Mouse (Mus musculus) lung, adult 18-20 months (tissue): ENCODE measurements around the gene Snx27.
A peak's percentile ranks its signal among the peaks of the same experiment; 100 is the strongest.

Experiments
- DNase-seq, 2 experiments: peaks; one replicate each; pipeline ENCODE4 v3.0.0; 2022; ENCODE audit warnings: mixed read lengths in 2 of 2

Snx27 gene

DNA sequence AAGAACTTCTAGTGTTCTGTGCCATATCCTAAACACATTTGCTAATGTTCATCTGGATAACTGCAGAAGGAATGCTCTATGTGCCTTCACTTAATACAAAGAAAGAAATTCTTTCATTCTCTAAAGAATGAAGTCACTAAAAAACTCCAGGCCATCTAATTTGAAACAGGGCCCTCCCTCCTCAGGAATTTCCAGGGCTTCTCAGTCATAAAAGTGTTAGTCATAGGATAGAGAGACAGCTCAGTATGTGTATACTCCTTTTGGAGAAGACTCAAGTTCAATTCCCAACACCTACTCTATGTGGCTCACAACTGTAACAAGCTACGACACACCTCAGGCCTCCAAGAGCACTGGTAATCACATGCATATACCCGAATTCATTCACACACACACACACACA is 17.0 kb downstream of the Snx27 start:
- DNase-seq = no peak

DNA sequence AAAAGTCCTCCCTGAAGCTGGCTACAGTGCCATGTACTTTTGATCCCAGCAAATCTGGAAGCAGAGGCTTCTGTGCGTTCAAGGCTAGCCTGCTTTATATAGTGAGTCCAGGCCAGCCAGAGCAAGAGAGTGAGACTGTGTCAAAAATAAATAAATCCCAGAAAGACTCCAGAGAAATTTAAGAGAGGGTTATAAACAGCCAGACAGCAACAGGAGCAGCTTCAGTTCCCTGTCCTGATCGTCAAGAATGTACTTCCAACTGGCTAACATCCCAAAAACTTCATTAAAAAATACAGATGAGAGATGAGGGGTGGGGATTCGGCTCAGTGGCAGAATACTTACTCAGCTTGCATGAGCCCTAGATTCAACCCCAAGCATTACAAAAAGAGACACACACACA is 17.4 kb downstream of the Snx27 start:
- no peak for DNase-seq

DNA sequence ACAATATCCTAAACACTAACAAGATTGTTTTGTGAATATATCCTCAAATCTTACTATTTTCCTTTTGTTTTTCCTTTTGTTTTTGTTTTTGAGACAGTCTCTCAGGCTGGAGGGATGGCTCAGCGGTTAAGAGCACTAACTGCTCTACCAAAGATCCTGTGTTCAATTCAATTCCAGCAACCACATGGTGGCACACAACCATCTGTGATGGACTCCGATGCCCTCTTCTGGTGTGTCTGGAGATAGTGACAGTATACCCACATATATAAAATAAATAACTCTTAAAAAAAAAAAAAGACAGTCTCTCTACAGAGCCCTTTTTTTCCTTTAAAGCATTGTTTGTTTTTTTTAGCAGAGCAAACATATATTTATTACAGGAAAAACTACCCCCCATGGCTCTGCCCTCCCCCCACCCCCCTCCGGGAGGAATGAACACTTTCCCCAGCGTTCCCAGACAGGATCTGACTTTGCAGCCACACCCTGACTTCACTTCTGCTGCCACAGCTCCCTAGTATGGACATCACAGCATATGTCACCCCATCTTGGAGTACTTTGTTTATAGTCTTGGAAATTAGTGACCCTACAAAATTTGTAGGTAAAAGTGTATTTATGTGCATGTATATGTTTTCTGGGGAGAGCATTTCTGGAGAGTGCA is 18.0 kb downstream of the Snx27 start:
- DNase-seq = no peak

DNA sequence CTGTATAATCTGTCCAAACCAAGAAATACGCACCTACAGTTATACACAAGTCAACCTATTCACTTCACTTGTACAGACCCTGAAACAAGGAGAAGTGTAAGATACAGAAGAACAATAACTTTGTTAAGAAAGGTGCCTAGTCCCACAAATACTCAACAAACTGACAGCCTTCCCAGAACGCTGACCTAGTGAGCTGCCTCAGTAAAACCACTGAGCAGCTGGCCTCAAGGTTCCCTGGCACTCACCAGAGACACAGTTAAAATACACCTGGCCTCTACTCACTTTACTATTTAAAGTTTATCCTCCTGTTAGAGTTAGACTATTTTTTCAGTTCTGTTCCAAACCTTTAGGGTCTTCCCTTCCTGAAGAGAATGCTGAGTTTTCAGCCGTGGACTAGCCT is 19.4 kb downstream of the Snx27 start:
- no peak for DNase-seq

DNA sequence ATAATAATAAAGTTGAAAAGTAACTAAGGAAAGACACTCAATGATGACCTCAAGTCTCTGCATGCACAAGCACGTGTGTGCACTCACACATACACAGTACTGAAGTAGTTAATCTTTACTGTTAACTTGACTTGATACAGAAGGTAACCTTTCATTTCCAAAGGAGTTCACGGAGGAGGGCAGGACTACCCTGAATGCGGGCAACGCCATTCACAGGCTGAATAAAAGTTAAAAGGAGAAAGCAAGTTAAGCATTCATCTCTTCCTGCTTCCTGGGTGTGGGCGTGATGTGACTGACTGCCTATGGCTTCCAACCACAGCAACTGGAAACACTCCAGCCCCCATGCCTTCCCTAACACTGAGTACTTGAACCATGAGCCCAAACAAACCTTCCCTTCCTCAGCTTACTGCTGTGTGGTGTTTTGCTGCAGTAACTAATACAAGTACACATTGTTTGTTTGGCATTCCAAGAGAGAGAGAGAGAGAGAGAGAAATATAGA is 22.5 kb downstream of the Snx27 start:
- no peak for DNase-seq

DNA sequence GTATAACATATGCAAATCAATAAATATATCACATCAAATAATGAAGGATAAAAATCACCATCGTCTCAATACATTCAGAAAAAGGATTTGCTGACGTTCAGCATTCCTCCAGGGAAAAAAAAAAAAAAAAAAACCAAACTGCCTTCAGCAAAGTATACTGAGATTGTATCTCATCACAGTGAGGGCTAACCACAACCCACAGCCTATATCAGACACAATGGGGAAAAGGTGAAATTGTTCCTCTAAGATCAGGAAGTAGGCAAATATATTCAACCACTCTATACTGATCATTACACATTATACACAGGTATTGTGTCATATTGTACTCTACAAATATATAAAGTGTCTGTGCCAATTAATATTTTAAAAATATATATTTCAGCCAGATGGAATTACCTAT is 33.5 kb downstream of the Snx27 start:
- no peak for DNase-seq

DNA sequence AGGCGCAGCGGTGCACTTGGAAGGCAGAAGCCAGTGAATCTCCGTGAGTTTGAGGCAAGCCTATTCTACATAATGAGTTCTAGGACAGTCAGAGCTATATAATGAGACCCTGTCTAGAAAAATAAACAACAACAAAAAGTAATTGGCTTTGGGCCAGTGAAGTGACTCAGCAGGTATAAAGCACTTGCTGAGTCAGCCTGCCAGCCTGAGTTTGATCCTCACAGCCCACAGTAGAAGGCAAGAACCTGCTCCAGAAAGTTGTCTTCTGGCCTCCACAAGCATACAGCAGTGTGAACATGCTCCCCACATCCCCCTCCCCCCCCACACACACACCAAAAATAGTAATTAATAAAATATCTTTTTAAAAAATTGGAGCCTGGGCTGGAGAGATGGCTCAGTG is 45.3 kb downstream of the Snx27 start:
- DNase-seq = no peak

DNA sequence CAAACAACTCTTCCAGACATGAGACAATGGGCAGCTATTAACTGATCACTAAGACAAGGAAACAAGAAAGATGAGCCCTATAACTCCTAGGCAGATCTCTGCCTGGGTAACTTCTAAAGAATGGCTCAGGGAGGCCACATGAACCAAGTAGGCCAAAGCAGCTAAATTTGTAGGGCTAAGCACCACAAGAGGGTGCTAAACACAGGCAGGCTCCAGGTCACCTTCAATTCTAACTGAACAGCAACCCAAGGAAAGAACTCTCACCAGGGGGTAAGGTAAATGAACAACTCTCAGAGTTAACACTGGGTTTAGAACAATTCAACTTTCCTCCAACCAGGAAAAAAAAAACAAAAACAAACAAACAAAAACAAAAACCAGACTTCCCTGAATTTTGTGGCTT is 48.5 kb downstream of the Snx27 start:
- DNase-seq = peak; percentile 40 to 57

DNA sequence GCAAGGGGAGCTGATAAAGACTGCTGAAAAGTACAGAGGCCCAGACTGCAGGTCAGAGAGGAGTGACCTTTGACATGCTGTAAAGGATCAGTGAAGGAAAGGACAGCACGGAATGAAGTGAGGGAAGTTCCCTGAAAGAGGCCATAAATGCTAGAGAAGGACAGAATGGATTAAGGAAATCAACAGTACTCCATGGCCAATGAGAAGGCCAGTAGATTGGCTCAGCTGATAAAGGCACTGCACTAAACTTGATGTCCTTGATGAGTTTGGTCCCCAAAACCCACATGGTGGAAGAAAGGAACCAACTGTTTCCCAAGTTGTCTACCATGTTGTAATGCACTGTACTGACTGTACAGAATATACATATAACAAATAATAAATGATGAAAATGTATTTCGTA is 55.8 kb downstream of the Snx27 start:
- no peak for DNase-seq

DNA sequence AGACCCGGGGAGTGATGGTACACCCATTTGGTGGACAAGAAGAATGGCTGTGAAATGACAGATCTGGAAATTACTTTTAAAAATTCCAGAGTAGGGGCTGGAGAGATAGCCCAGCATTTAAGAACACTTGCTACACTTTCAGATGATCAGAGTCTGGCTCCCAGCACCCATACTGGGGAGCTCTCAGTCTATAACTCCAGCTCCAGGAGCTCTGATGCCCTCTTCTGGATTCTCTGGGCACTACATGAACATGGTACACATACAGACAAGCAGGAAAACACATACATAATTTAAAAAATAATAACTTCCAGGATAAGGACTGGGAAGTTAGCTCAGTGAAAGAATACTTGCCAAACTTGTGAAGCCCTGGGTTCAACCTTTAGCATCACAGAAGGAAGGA is 75.9 kb downstream of the Snx27 start:
- DNase-seq = no peak

DNA sequence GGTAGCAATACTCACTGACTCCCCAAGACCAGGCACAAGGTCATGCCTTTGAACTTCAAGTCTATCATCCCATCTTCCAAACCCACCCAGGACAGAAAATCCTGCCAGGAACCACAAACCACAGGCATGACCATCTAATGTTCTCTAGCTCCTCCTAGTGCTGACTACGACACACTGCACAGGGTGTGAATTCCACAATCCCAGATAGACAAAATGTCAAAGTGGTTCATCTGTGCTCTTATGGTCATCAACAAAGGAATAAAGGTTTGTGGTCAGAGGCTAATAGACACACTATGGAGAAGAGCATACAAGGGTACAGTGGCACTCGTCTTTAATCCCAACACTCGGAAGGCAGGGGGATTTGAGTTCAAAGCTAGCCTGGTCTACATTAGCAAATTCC is 80.3 kb downstream of the Snx27 start:
- DNase-seq = peak in 1 of 2 experiments; percentile 30

DNA sequence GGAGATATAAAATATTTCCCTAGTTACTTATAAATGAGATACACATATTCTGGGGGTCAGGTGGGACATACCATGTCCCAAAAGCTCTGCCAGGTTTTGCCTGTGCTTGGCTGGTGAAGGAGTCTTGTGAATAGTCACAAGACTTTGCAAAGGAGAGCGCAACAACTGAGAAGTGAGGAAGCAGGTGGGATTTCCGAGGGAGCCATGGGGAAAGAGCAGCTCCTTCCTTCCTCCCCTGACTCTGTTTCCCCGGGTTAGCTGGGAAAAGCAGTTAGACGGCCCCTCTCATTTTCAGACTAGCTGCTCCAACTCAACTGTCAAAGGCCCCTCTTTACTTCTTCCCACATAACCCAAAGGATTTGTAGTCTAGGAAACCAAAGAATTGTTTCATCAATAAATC is 85.4 kb downstream of the Snx27 start:
- no peak for DNase-seq

DNA sequence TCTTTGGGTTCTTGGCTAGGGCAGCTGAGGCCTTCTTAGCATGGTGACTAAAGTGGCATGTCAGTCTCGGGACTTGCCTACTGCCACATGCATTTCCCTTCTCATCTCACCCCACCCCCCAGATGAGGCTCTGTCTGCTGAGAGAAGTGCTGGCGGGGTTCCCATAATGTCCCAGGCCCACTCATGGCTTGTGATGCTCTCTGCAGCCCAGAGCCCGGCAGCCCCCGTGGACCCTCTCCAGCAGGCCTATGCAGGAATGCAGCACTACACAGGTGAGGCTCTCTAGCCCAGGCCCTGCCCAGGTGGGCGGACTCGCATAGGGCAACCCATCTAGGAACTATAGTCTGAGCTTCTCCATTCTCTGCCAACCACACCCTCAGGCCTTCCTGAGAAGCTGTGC is 94.9 kb downstream of the Snx27 start:
- no peak for DNase-seq

DNA sequence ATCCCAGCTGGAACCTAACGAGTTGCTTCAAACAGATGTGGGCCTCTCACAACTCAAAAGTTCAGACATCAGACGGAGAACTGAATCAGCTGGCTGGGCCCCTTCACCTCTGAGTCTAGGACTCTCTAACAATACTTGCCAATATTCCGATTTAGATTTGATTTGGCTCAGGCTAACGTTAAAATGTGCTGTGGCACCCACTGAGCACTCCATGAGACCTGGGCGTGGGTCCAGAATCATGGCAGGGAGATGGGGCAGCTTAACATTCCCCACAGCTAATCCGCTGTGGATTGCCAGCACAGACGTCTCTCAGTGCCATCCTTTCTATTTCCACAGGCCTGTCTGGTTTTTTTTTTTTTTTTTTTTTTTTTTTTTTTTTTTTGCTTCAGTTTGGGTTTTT is 96.6 kb downstream of the Snx27 start:
- no peak for DNase-seq

DNA sequence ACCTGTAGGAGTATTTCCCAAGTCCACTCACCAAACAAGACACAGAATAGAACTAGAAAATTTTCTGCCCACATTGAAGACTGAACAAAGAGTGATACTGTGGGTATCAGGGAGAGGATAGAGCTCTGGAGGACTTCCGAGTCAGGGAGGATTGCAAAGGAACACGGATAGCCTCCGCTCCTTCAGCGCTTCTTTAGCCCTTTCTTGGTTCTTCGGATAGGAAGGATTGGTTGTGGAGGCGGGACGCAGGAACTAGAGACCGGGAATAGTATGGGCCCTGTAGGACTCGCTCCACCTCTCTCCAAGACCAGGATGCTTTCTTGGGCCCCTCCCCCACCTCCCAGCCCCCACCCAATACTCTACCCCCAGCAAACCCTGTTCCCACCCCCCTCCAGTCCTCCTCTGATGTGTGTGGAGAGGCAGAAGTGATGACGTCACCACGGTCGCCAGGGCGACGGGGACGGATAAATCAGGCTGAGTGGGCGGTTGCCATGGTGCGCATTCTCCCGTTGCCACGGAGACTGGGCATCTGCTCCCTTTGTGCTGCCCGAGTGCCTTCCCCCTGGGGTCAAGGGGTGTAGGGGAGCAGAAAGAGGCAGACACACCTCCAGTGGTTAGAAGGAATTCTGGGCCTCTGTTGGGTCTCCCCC is 98.6 kb downstream of the Snx27 start:
- DNase-seq = peak in 1 of 2 experiments; percentile 17

DNA sequence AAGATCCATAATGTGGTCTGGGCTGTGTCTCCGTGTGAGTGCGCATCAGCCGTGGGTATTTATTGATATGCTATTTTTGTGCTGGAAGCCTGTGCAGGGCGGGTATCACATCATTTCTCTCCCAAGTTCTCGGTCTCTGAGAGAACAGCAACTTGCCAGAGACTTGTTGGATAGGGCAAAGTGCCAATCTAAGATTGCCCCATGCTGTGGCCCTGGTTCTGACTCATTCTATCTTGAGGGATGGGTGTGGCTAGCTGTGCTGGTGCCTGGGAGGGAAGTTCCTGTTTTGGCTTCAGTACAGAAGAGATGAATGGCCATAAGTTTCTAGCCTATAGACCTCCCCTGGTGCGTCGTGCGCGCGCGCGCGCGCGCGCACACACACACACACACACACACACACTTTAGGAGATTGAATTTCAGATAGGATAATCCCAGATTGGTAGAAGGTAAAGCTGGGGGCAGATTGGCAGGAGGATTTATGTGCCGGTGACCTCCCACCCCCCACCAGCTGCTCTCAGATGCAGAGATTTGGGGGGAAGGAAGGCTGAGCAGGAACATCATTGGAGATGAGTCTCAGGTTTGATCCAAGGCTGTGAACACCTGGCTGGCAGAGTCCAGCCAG is 99.6 kb downstream of the Snx27 start:
- peak; percentile 67 to 77 for DNase-seq

DNA sequence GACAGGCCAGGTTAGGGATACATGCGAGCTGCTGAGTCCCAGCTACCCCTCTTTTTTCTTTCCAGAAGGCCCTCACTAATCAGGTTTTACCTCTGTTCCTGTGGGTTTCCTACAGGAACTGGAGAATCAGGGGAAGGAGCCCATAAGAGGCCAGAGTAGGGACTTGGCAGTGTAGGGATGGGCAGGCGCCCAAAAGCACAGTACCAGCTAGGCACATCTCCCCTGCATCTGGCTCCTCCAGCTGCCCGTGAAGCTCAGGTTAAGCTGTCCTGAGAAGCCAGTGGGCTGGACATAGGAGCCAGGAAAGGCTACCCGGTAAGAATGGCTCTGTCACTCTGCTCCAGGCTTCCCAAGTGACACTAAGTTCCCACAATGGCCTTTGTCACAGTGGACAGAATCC is 101.1 kb downstream of the Snx27 start:
- DNase-seq = no peak

DNA sequence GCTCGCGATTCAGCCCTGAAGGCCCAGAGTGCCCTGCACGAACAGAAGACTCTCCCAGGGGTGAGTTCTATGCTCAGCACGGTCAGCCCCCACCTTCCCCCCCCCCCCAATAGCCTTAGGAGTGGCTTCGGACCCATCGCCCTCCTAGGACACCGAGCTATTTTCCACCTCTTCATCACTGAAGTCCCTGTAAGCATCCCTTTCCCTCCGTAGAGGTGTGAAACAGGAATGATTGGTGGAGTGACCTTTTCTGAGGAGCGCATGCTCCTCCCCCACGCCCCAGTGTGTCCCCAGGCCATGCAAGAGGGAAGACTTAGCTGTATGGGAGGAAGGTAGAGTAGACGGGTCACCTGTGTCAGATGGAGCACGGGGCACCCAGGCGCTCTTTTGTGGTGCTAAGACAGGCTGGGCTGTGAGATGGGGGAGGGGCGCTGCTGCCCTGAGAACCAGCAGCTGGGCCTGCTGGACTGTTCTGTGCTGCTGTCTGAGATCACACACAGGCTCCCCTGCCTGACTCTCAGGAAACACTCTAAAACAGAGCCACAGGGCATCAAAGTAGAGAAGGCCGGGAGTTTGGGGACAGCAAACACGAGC is 102.1 kb downstream of the Snx27 start, which contains the start of gene Riiad1:
Gene Riiad1 (minus strand): TSS at position 51 of the 594 bp plus-strand sequence.
- no peak for DNase-seq

DNA sequence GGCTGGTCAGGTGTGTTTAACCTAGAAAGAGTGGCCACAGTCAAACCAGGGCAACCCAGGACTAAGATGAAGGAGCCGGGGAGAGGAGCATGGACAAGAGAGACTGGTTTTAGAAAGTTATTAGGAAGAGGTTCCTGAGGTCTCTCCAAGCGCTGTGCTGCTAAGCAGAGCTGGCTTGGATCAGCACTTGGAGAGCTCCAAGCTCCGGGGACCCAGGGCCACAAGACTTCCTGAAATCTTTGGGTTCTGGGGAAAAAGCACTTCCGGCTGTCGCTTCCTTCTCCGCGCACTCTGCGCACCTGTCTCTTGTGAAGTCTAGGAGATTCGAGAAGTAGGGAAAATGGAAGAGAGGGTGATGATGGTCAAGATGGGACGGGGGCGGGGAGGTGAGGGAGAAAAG is 103.0 kb downstream of the Snx27 start:
- DNase-seq = no peak

DNA sequence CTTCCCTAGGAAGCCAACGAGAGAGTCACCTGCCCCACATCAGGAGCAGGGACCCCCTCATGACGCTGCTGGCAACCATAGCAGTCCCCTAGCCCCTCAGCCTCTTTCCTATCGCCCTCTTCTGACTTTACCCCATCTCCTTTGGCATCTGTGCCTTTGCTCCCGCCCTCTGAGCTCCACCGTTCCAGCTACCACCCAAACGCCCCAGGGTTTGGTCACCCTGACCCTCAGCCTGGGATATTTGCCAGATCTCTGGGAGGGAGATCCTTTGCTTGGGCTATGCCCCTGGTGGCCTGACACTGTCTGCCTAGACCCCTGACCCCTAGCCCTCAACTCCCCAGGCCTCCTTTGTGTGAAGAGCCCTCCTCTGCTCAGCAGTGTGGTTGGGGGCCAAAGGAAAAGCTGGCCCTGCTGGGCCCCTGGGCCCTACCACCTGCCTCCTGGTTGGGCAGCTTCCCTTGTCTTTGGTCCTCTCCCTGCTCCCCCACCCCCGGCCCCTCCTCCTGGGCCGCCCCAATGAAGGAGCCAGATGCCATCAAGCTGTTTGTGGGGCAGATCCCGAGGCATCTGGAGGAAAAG is 103.8 kb downstream of the Snx27 start:
- no peak for DNase-seq

DNA sequence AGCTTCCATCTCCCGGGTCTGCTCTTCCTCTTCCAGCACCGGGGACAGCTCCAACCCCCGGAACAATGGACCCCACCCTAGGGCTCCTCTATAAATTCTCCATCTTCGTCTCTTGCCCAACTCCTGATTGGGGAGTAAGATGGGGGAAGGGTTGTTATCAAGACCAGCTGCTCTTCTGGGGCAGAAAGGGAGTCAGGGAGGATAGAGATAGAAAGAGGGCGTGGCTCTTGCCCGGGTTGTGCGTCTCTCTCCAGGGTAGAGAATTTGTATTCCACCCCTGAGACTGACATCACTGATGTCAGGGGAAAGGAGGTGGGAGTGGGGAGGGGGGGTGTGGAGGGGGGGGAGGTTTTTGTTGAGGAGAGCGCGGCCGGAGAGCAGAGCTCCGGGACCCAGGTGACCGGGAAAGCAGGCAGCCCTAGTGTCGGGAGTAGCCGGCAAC is 104.5 kb downstream of the Snx27 start, which contains the start of gene Celf3:
Gene Celf3 (plus strand): TSS at position 315 of the 442 bp plus-strand sequence.
- no peak for DNase-seq

DNA sequence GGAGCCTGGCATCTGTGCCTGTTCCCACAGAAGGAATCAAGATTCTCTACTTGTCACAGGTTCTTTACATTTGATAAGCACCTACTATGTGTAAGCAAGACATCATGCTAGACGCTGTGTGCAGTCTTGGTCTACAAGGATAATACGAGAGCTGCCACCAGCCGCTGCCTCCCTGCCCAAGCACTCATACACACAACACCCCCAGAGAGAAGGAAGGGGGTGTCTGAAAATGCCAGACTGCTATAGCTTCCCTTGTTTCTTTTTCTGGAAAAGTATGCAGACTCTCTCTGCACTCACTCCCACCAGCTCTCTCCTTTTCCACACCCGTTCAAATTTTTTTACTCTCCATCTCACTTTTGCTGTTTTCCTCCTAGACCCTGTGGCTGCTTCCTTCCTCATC is 105.1 kb downstream of the Snx27 start:
- DNase-seq = no peak
